Mouse (Mus musculus) layer of hippocampus, adult 2 months (tissue): ENCODE measurements around the gene Nkapl. TPM values are rescaled to one million over a fixed set of nuclear protein-coding genes. Genes with fewer than 3 reads are reported as not detected.
A peak's percentile ranks its signal among the peaks of the same experiment; 100 is the strongest.
"Not testable (repeated sequence)": the region's sequence is repeated elsewhere in the genome, so short reads cannot be mapped to it uniquely, and the experiment has no call there.

Experiments
- DNase-seq, 2 experiments: peaks; one replicate each; pipeline ENCODE4 v3.0.0; 2022; ENCODE audit warnings: low spot score in 2 of 2
- H3K27ac ChIP-seq: fragments of 200-600 bp; 2 replicates; pipeline ENCODE4 v1.8.1; 2022
- H3K4me3 ChIP-seq: fragments of 200-600 bp; 2 replicates; pipeline ENCODE4 v1.8.1; 2022; ENCODE audit warnings: mild to moderate bottlenecking
- CTCF ChIP-seq: fragments of 200-600 bp; conservative IDR thresholded peaks from 2 replicates; pipeline ENCODE4 v1.8.1; 2022; ENCODE audit warnings: antibody characterized with exemption, mild to moderate bottlenecking, moderate library complexity
- long read RNA-seq, 2 experiments: library from polyadenylated mRNA; stranded (forward); transcript quantifications; one replicate each; pipeline ENCODE4 v2.0.0; 2021; ENCODE audit warnings: borderline mapping rate in 2 of 2
- total RNA-seq, 2 experiments: library from RNA; stranded (reverse); gene quantifications; 2 replicates each; pipeline ENCODE4 v1.2.3; 2021

Gene Nkapl
- total RNA-seq = under 1 TPM; 0.56 to 0.92 TPM
- long read RNA-seq, experiment 1, partial matches to known transcripts = 0 of 1 reads
- long read RNA-seq, experiment 1, other reads (novel, unspliced or antisense) = 0 of 1 reads
- long read RNA-seq, experiment 2 = 0 reads

DNA sequence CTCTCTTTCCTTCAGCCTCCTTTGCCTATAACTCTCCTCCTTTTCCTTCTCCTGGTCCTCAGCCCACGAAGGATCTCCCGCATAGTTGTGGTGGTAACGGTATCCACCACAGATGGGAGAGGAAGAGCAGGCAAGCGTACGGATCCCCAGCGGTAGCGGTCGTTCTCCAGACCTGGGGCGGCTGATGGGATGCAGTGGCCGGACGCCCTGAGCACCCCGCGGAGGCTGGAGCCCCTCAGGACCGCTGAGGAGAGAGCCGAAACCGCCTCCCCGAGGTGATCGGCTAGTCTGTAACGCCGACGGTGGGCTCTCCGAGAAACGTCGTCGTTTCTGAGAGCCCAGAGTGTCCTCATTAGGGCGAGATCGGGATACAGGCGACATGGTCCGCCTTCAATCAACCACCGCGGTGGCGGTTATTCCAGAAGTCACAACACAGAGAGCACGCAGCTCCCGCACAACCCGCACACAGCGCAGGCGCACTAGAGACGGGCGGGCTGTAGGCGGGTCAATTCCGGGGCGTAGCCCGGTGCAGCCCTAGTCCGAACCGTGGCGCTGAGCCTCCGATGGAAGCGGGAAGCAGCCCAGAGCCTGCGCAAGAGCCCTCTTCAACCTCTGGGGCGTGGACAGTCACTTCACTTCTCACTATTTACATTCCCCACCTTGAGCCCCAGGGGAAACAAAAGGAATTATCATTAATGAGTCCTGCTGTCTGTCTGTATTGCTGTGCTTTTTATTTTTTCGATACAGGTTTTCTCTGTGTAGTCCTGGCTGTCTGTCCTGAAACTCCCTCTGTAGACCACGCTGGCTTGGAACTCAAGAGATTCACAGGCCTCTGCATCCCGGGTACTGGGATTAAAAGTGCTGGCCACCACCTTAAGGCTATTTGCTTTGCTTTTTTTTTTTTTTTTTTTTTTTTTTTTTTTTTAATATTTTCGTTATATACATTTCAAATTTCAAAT lies at the start of gene Nkapl:
Nkapl (minus strand) TSS at position 449 of the 959 bp plus-strand sequence.
- H3K4me3 ChIP-seq = peak within 1 kb of the TSS; percentile 73
- H3K27ac ChIP-seq = peak within 1 kb of the TSS; percentile 78
- DNase-seq = peak; percentile 71
- 0 out of 2 replicates have a peak, but pooled peaks have one; percentile 11 for TF ChIP-seq CTCF

DNA sequence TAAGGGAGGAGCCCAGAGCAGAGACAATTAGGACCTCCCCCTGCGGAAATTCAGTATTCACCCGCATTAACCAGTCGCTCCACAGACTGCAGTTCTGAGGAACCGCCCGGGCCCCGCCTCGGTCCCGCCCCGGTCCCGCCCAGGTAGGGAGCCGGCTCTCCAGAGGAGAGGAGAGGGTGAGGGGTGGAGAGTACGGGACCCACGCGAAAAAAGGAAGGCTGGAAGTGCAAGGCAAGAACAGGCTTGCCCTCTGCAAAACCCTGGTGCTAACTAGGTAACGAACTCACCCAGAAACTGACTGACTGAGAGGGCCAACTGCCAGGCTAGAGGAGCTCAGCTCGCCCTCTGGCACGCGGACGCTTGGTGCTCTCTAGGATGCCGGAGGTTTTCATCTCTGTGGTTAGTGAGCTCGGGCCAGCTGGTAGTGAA lies 37.9 kb upstream of the Nkapl start:
- Histone ChIP-seq H3K27ac (peak overlapping the region; percentile 88), H3K4me3 (peak overlapping the region; percentile 66)
- no peak for TF ChIP-seq CTCF
- DNase-seq = peak; percentile 79 to 83

GRCm38 (mm10) chr13:21502296-21502695 lies 34.0 kb upstream of the Nkapl start:
- H3K4me3 ChIP-seq = no peak overlapping the region
- no peak for TF ChIP-seq CTCF
- H3K27ac ChIP-seq = no peak overlapping the region
- no peak for DNase-seq

DNA sequence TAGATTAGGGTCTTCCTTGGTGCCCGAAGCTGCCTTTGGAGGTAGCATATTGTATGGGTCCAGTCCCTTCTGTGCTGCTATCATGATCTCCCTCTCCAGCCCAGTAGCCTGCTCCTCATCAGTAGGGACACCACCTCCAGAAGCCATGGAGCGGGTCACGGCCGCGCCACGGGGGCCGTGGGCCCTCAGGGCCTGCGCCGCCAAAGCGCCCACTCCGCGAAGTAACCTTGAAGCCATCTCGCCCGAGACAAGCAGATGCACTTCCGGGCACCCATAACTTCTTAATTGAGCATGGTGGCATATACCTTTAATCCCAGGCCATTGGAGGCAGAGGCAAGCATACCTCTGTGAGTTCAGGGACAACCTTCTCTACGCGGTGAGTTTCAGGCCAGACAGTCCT lies 32.9 kb upstream of the Nkapl start, which contains the start of gene Gm11273:
Gm11273 (minus strand) TSS at position 237 of the 400 bp plus-strand sequence.
- H3K27ac ChIP-seq, H3K4me3 ChIP-seq, DNase-seq: not testable (repeated sequence)

GRCm38 (mm10) chr13:21495080-21495479 lies 26.8 kb upstream of the Nkapl start, which contains the start of gene AK157302:
AK157302 (plus strand) TSS chr13:21495223.
- TF ChIP-seq CTCF = no peak
- DNase-seq = no peak

DNA sequence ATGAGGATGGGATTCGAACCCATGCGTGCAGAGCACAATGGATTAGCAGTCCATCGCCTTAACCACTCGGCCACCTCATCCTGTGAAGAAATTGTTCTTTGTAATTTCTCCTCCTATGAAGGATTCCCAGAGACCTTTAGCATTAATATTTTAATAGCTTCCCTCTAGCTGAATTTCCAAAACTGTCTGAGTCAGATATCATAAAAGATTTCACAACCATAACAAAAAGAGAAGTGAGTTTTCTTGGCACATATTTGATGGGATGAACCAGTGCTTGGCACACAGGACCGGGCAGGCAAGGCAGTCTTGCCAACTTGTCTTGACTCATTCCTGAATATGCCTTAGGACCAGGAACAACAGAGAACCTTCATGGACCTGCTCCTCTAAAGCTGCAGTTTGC lies 24.5 kb upstream of the Nkapl start:
- no peak overlapping the region for H3K4me3 ChIP-seq
- H3K27ac ChIP-seq = no peak overlapping the region
- TF ChIP-seq CTCF = no peak
- no peak for DNase-seq

More at GRCm38 (mm10) chr13:21495080-21495479, 26.8 kb upstream of the Nkapl start, which contains the start of gene AK157302:
- H3K27ac ChIP-seq = no peak within 1 kb of the TSS
- H3K4me3 ChIP-seq = no peak within 1 kb of the TSS

DNA sequence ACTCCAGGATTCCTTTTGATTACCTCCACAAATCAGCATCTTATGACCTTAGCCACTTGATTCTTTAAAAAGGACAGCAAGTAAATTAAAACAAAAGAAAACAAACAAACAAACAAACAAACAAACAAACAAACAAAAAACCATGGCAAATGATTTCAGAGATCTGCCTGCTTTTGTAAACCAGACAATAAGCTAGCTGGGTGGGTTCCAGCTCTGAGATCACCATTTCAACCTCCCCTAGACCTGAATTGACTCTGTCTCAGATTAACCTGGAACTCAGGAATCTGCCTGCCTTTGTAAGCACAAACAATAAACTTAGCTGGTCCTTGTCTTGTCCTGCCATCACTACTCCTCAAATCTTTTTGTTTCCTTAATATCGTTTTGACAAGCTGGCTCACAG lies 18.6 kb upstream of the Nkapl start:
- no peak for TF ChIP-seq CTCF
- Histone ChIP-seq H3K27ac (no peak overlapping the region), H3K4me3 (no peak overlapping the region)
- no peak for DNase-seq

DNA sequence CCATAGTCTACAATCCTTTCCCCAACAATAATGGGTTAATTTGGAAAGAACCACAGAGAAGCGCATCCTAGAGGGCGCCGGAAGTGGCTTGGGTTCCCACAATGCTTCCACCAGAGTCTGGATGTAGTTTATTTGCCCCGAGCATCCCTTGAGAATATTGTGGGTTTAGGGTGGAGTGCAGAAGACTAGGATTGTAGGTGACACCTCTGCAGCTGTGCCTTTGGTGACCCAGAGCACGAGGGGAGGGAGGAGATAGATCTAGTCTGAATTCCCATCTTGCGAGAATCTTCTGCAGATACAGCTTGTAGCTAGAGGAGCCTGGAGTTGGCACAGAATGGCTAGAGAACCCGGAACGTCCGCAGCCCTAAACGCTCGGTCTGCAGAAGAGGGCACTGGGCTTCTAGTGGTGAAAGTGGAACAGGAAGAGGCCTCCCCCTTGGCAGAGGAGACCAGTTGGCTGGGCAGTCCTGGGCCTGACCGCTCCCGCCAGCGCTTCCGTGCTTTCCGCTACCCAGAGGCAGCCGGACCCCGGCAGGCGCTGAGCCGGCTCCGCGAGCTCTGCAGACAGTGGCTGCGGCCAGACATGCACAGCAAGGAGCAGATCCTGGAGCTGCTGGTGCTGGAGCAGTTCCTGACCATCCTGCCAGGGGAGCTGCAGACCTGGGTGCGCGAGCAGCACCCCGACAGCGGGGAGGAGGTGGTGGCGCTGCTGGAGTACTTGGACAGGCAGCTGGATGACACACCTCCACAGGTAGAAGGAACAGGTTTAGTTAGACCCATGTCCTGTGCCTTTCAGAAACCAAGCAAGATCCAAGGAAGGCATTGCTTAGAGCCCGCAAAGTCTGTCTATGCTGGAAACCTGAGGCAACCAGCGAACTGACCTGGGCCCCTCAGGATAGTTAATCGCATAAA lies 10.7 kb upstream of the Nkapl start, which contains the start of the genes Zkscan4 and Gm10065:
Zkscan4 (plus strand) TSS at position 149 of the 912 bp plus-strand sequence.
Gm10065 (minus strand) TSS at position 683 of the 912 bp plus-strand sequence.
- H3K4me3 ChIP-seq = peak within 1 kb of the TSS; percentile 81
- DNase-seq = peak; percentile 75 to 78
- TF ChIP-seq CTCF = peak; percentile 45
- H3K27ac ChIP-seq = peak within 1 kb of the TSS; percentile 94

- no peak overlapping the region for H3K27ac ChIP-seq
- no peak for TF ChIP-seq CTCF
- no peak overlapping the region for H3K4me3 ChIP-seq
- no peak for DNase-seq
Observed at GRCm38 (mm10) chr13:21472427-21472826, 4.1 kb upstream of the Nkapl start.

GRCm38 (mm10) chr13:21469097-21469496 lies 788 bp upstream of the Nkapl start:
- Histone ChIP-seq H3K4me3 (no peak overlapping the region; the same call in 1 of the 2 replicates), H3K27ac (no peak overlapping the region)
- no peak for TF ChIP-seq CTCF
- no peak for DNase-seq

- DNase-seq = peak in 1 of 2 experiments; percentile 4
- H3K4me3 ChIP-seq = no peak overlapping the region
- H3K27ac ChIP-seq = no peak overlapping the region
- no peak for TF ChIP-seq CTCF
Observed at GRCm38 (mm10) chr13:21467336-21467735, 973 bp downstream of the Nkapl start.

GRCm38 (mm10) chr13:21462516-21462915 lies 5.8 kb downstream of the Nkapl start:
- not testable (repeated sequence) for H3K27ac ChIP-seq, H3K4me3 ChIP-seq, DNase-seq
